Mouse (Mus musculus): ENCODE results near the gene Soat2.

The Soat2 gene

GRCm38 (mm10) chr15:102192271-102192812 is 42.0 kb downstream of the Soat2 start:
- DNase-seq = no peak

GRCm38 (mm10) chr15:102192820-102193386 is 42.6 kb downstream of the Soat2 start:
- DNase-seq = no peak

- no peak for DNase-seq
Observed at GRCm38 (mm10) chr15:102193652-102194051, 43.3 kb downstream of the Soat2 start.

- no peak for DNase-seq
Observed at GRCm38 (mm10) chr15:102194439-102194838, 44.1 kb downstream of the Soat2 start.

- no peak for DNase-seq
Observed at GRCm38 (mm10) chr15:102195373-102195772, 45.0 kb downstream of the Soat2 start.

GRCm38 (mm10) chr15:102198841-102199240 is 48.5 kb downstream of the Soat2 start:
- no peak for DNase-seq

GRCm38 (mm10) chr15:102202971-102203834 is 52.9 kb downstream of the Soat2 start, which contains the start of gene Zfp740:
Gene Zfp740, plus strand, starts transcription at chr15:102203249.
- peak; percentile 96 for DNase-seq

GRCm38 (mm10) chr15:102203835-102204381 is 53.6 kb downstream of the Soat2 start:
- peak; percentile 64 for DNase-seq

GRCm38 (mm10) chr15:102204674-102205505 is 54.6 kb downstream of the Soat2 start, which contains the start of gene Csad:
Gene Csad, minus strand, starts transcription at chr15:102204724.
- no peak for DNase-seq

GRCm38 (mm10) chr15:102205779-102206178 is 55.5 kb downstream of the Soat2 start:
- peak; percentile 34 for DNase-seq

- no peak for DNase-seq
Observed at GRCm38 (mm10) chr15:102207351-102207750, 57.0 kb downstream of the Soat2 start.

- no peak for DNase-seq
Observed at GRCm38 (mm10) chr15:102208092-102208561, 57.8 kb downstream of the Soat2 start.

- DNase-seq = no peak
Observed at GRCm38 (mm10) chr15:102209114-102209513, 58.8 kb downstream of the Soat2 start.

GRCm38 (mm10) chr15:102210816-102211215 is 60.5 kb downstream of the Soat2 start:
- no peak for DNase-seq

- no peak for DNase-seq
Observed at GRCm38 (mm10) chr15:102211895-102212294, 61.6 kb downstream of the Soat2 start.

All from cerebellum, adult 11 months (tissue).